Mouse (Mus musculus) intestine, postnatal 0 days (tissue): ENCODE results near the gene Otof. TPM values are rescaled to one million over a fixed set of nuclear protein-coding genes. Genes with fewer than 3 reads are reported as not detected.

Experiments
- ATAC-seq: fragments of 200-750 bp; cut with Nextera tagmentation; 2 replicates; pipeline ENCODE4 v1.8.0; 2017; ENCODE audit warnings: mild to moderate bottlenecking, moderate TSS enrichment, moderate library complexity
- H3K27ac ChIP-seq: fragments of 300-500 bp; sonication (generic); 2 replicates; pipeline ENCODE4 v1.5.1; 2014; ENCODE audit warnings: mild to moderate bottlenecking, low read depth, low read length, moderate library complexity
- H3K27me3 ChIP-seq: fragments of 300-500 bp; sonication (generic); replicated peaks from 2 replicates; pipeline ENCODE4 v1.6.1; 2014; ENCODE audit warnings: low read length, mixed read lengths; ENCODE audit not compliant: control insufficient read depth, insufficient read depth
- H3K36me3 ChIP-seq: fragments of 300-500 bp; sonication (generic); 2 replicates; pipeline ENCODE4 v1.6.1; 2014; ENCODE audit warnings: mild to moderate bottlenecking, moderate library complexity; ENCODE audit not compliant: control insufficient read depth, insufficient read depth
- H3K4me1 ChIP-seq: fragments of 300-500 bp; sonication (generic); replicated peaks from 2 replicates; pipeline ENCODE4 v1.6.1; 2014; ENCODE audit warnings: antibody characterized with exemption, low read length, mixed read lengths; ENCODE audit not compliant: control insufficient read depth, insufficient read depth
- H3K4me2 ChIP-seq: fragments of 300-500 bp; sonication (generic); replicated peaks from 2 replicates; pipeline ENCODE4 v1.6.1; 2014; ENCODE audit warnings: low read depth, mild to moderate bottlenecking, moderate library complexity
- H3K4me3 ChIP-seq: fragments of 300-500 bp; sonication (generic); 2 replicates; pipeline ENCODE4 v1.5.1; 2014; ENCODE audit warnings: low read depth, low read length
- H3K9ac ChIP-seq: fragments of 300-500 bp; sonication (generic); 2 replicates; pipeline ENCODE4 v1.6.1; 2014; ENCODE audit warnings: mild to moderate bottlenecking, low read depth, low read length
- H3K9me3 ChIP-seq: fragments of 300-500 bp; sonication (generic); 2 replicates; pipeline ENCODE4 v1.6.1; 2016; ENCODE audit warnings: mixed run types; ENCODE audit not compliant: control insufficient read depth
- CTCF ChIP-seq: sonication (generic); IDR thresholded peaks from 2 replicates; pipeline ENCODE4 v1.5.1; 2016; ENCODE audit warnings: low read depth, mild to moderate bottlenecking, control low read depth, antibody characterized with exemption, moderate library complexity
- WGBS: fragments of 180-500 bp; shearing (Covaris S2); extraction: QIAGEN DNeasy Blood & Tissue Kit; methylation state at CpG from one replicate; pipeline ENCODE4 v1.1.7; 2014; 5-methylcytosine and 5-hydroxymethylcytosine counted together
- polyA plus RNA-seq: library from polyadenylated mRNA; unstranded; fragments of >200 nt; fragmentation: Nextera tagmentation; extraction: Ambion mirVana; gene quantifications from 2 replicates; pipeline ENCODE4 v1.2.1, GENCODE M21; 2015

The Otof gene
- polyA plus RNA-seq, 1 experiment from 2014 or later, result 0.05 TPM

DNA sequence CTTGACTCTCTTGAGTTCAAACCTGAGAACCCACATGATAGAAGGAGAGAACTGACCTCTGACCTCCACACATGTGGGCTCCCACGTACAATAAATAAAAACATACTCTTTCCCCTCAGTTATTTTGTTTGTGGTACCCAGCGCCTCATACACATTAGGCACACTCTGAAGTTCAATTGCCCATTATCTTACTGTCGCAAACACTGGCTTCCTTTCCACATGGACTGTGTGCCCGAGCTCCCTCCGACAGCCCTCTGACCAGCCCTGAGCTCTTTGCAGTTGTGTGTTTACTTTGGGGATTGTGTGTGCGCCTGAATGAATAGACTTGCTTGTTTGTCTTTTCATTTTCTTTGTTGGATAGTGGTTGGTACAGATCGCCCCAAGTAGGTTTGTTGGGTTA is 105.1 kb downstream of the Otof start:
- H3K9me3 ChIP-seq, result no peaks in the 10 kb centered on the region
- 60% methylated on average over 7 of the region's 7 CpGs for WGBS
- H3K9ac ChIP-seq, result no peak overlapping the region
- H3K36me3 ChIP-seq, result no peaks in the 10 kb centered on the region; the same call in 1 of the 2 replicates
- no peak for ATAC-seq
- no peak overlapping the region for H3K4me2 ChIP-seq
- H3K4me3 ChIP-seq, result no peak overlapping the region
- TF ChIP-seq CTCF, result no peak
- H3K27me3 ChIP-seq, result no peaks in the 10 kb centered on the region
- H3K27ac ChIP-seq, result no peak overlapping the region
- H3K4me1 ChIP-seq, result no peaks in the 10 kb centered on the region

DNA sequence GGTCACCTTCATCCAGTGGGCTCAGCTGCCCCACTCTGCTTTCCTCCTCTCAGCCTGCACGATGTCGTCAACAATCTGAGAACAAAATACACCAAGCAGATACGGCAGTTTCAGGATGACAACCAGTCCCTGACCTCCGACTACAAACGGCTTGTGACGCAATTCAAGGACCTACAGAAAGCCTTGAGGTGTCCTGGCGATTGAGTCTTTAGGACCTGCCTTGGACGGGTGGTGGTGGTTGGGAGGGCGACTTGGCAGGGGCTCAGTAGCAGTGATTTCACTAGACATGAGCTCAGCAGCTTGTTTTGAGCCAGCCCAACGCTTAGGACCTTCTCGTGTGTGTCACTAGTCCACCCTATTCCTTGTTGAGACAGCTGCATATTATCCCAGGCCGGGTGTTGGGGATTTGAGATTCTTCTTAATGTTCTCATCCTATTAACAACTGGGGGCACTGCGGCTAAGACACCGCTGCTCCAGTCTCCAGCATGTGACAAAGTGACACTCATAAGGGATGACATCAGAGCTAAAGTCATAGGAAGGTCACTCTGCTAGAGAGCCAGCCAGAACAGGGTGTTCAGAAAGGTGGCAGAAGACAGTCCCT is 106.1 kb downstream of the Otof start:
- H3K27ac ChIP-seq, result no peak overlapping the region
- ATAC-seq, result no peak
- H3K4me2 ChIP-seq, result no peak overlapping the region
- no peaks in the 10 kb centered on the region for H3K4me1 ChIP-seq
- no peaks in the 10 kb centered on the region for H3K9me3 ChIP-seq
- H3K36me3 ChIP-seq, result no peaks in the 10 kb centered on the region; the same call in 1 of the 2 replicates
- WGBS, result 79% methylated on average over 14 of the region's 14 CpGs
- H3K4me3 ChIP-seq, result no peak overlapping the region
- H3K9ac ChIP-seq, result no peak overlapping the region
- H3K27me3 ChIP-seq, result no peaks in the 10 kb centered on the region
- no peak for TF ChIP-seq CTCF

- no peak for TF ChIP-seq CTCF
- ATAC-seq, result no peak
- H3K4me2 ChIP-seq, result no peak overlapping the region
- no peak overlapping the region for H3K9ac ChIP-seq
- H3K4me1 ChIP-seq, result no peaks in the 10 kb centered on the region
- H3K27me3 ChIP-seq, result no peaks in the 10 kb centered on the region
- H3K9me3 ChIP-seq, result no peaks in the 10 kb centered on the region
- WGBS, result 65% methylated on average over 7 of the region's 7 CpGs
- no peak overlapping the region for H3K27ac ChIP-seq
- H3K4me3 ChIP-seq, result no peak overlapping the region
- no peaks in the 10 kb centered on the region; the same call in 1 of the 2 replicates for H3K36me3 ChIP-seq
These were observed 106.6 kb downstream of the Otof start for GRCm38 (mm10) chr5:30355114-30355513.

GRCm38 (mm10) chr5:30353605-30354004 is 108.1 kb downstream of the Otof start:
- H3K27ac ChIP-seq, result no peak overlapping the region
- no peaks in the 10 kb centered on the region; the same call in 1 of the 2 replicates for H3K36me3 ChIP-seq
- no peaks in the 10 kb centered on the region for H3K9me3 ChIP-seq
- H3K9ac ChIP-seq, result no peak overlapping the region
- no peak overlapping the region for H3K4me2 ChIP-seq
- no peak for TF ChIP-seq CTCF
- H3K4me3 ChIP-seq, result no peak overlapping the region
- H3K27me3 ChIP-seq, result no peaks in the 10 kb centered on the region
- ATAC-seq, result peak; percentile 88
- no peaks in the 10 kb centered on the region for H3K4me1 ChIP-seq
- 19% methylated on average over 3 of the region's 3 CpGs for WGBS

GRCm38 (mm10) chr5:30343886-30344285 is 117.8 kb downstream of the Otof start:
- H3K4me2 ChIP-seq, result no peak overlapping the region
- WGBS, result 43% methylated on average over 5 of the region's 5 CpGs
- no peaks in the 10 kb centered on the region for H3K27me3 ChIP-seq
- no peak overlapping the region for H3K27ac ChIP-seq
- H3K4me1 ChIP-seq, result no peaks in the 10 kb centered on the region
- no peak for TF ChIP-seq CTCF
- no peaks in the 10 kb centered on the region for H3K36me3 ChIP-seq
- no peak overlapping the region for H3K9ac ChIP-seq
- no peak for ATAC-seq
- H3K4me3 ChIP-seq, result no peak overlapping the region
- H3K9me3 ChIP-seq, result no peaks in the 10 kb centered on the region

GRCm38 (mm10) chr5:30343107-30343506 is 118.6 kb downstream of the Otof start:
- H3K9ac ChIP-seq, result no peak overlapping the region
- H3K4me3 ChIP-seq, result peak overlapping the region; percentile 16; the same call in 1 of the 2 replicates
- H3K27me3 ChIP-seq, result no peaks in the 10 kb centered on the region
- no peak overlapping the region for H3K27ac ChIP-seq
- H3K4me1 ChIP-seq, result no peaks in the 10 kb centered on the region
- H3K36me3 ChIP-seq, result no peaks in the 10 kb centered on the region
- ATAC-seq, result peak; percentile 70
- no peaks in the 10 kb centered on the region for H3K9me3 ChIP-seq
- peak overlapping the region; percentile 56 for H3K4me2 ChIP-seq
- TF ChIP-seq CTCF, result peak; percentile 96
- 4% methylated on average over 9 of the region's 9 CpGs for WGBS
